Mouse (Mus musculus) kidney, embryonic 15.5 days (tissue): ENCODE data around the gene C2cd2l. TPM values are rescaled to one million over a fixed set of nuclear protein-coding genes. Genes with fewer than 3 reads are reported as not detected.
A peak's percentile ranks its signal among the peaks of the same experiment; 100 is the strongest.
"Not testable (repeated sequence)": the region's sequence is repeated elsewhere in the genome, so short reads cannot be mapped to it uniquely, and the experiment has no call there.

Experiments used
- ATAC-seq: fragments of 200-750 bp; cut with Nextera tagmentation; replicated peaks from 2 replicates; pipeline ENCODE4 v1.8.0; 2017; ENCODE audit warnings: moderate TSS enrichment; ENCODE audit not compliant: low FRiP score
- H3K27ac ChIP-seq: fragments of 300-500 bp; sonication (generic); 2 replicates; pipeline ENCODE4 v1.5.1; 2015; ENCODE audit warnings: mild to moderate bottlenecking, inconsistent platforms
- H3K27me3 ChIP-seq: fragments of 300-500 bp; sonication (generic); 2 replicates; pipeline ENCODE4 v1.6.1; 2015; ENCODE audit warnings: inconsistent platforms
- H3K36me3 ChIP-seq: fragments of 300-500 bp; sonication (generic); 2 replicates; pipeline ENCODE4 v1.6.1; 2015; ENCODE audit warnings: inconsistent platforms
- H3K4me1 ChIP-seq: fragments of 300-500 bp; sonication (generic); 2 replicates; pipeline ENCODE4 v1.6.1; 2015; ENCODE audit warnings: inconsistent platforms
- H3K4me2 ChIP-seq: fragments of 300-500 bp; sonication (generic); 2 replicates; pipeline ENCODE4 v1.6.1; 2015; ENCODE audit warnings: moderate library complexity, mild to moderate bottlenecking, inconsistent platforms
- H3K4me3 ChIP-seq: fragments of 300-500 bp; sonication (generic); replicated peaks from 2 replicates; pipeline ENCODE4 v1.5.1; 2015; ENCODE audit warnings: mild to moderate bottlenecking, inconsistent platforms
- H3K9ac ChIP-seq: fragments of 300-500 bp; sonication (generic); 2 replicates; pipeline ENCODE4 v1.6.1; 2015; ENCODE audit warnings: mild to moderate bottlenecking, inconsistent platforms
- H3K9me3 ChIP-seq: fragments of 300-500 bp; sonication (generic); replicated peaks from 2 replicates; pipeline ENCODE4 v1.6.1; 2016; ENCODE audit warnings: inconsistent platforms
- WGBS: fragments of 180-500 bp; shearing (Covaris S2); methylation state at CpG from one replicate; pipeline ENCODE4 v1.1.7; 2015; ENCODE audit warnings: mixed read lengths; 5-methylcytosine and 5-hydroxymethylcytosine counted together
- polyA plus RNA-seq: library from polyadenylated mRNA; unstranded; fragments of >200 nt; fragmentation: Nextera tagmentation; extraction: Ambion mirVana; gene quantifications from 2 replicates; pipeline ENCODE4 v1.2.1, GENCODE M21; 2015

C2cd2l gene
- polyA plus RNA-seq, 1 experiment from 2014 or later = 8.8 TPM

GRCm38 (mm10) chr9:44335331-44336092, 15.4 kb upstream of the C2cd2l start:
- peak; percentile 19 for ATAC-seq
- Histone ChIP-seq H3K9ac (peak overlapping the region; percentile 93), H3K36me3 (peaks cover 71% of the 10 kb centered on the region), H3K27me3 (no peaks in the 10 kb centered on the region), H3K4me1 (peaks cover 22% of the 10 kb centered on the region), H3K4me2 (peak overlapping the region; percentile 71), H3K27ac (peak overlapping the region; percentile 98), H3K9me3 (no peaks in the 10 kb centered on the region), H3K4me3 (peak overlapping the region; percentile 94)
- WGBS = under 1% methylated on average over 50 of the region's 50 CpGs

GRCm38 (mm10) chr9:44334396-44335330, 14.6 kb upstream of the C2cd2l start, which contains the start of gene H2afx:
Gene H2afx (plus strand): TSS chr9:44334694.
- peaks cover 73% of the 10 kb centered on the region for H3K36me3 ChIP-seq
- H3K4me1 ChIP-seq = peaks cover 22% of the 10 kb centered on the region
- WGBS = under 1% methylated on average over 90 of the region's 91 CpGs
- peak within 1 kb of the TSS; percentile 94 for H3K4me3 ChIP-seq
- H3K9me3 ChIP-seq = no peaks in the 10 kb centered on the region
- no peaks in the 10 kb centered on the region for H3K27me3 ChIP-seq
- H3K27ac ChIP-seq = peak within 1 kb of the TSS; percentile 98
- H3K4me2 ChIP-seq = peak within 1 kb of the TSS; percentile 71
- peak within 1 kb of the TSS; percentile 93 for H3K9ac ChIP-seq
- ATAC-seq = peak; percentile 97

- Histone ChIP-seq H3K27ac (peak overlapping the region; percentile 78), H3K4me1 (peaks cover 23% of the 10 kb centered on the region), H3K27me3 (no peaks in the 10 kb centered on the region), H3K36me3 (peaks cover 72% of the 10 kb centered on the region), H3K4me3 (peak overlapping the region; percentile 94; the same call in 1 of the 2 replicates), H3K4me2 (no peak overlapping the region), H3K9ac (no peak overlapping the region), H3K9me3 (no peaks in the 10 kb centered on the region)
- no peak for ATAC-seq
- 96% methylated on average over 13 of the region's 13 CpGs for WGBS
These were observed 13.0 kb upstream of the C2cd2l start for GRCm38 (mm10) chr9:44332918-44333638.

- H3K9ac ChIP-seq = no peak overlapping the region
- no peak overlapping the region for H3K4me2 ChIP-seq
- H3K27ac ChIP-seq = no peak overlapping the region
- WGBS = 88% methylated on average over 6 of the region's 6 CpGs
- H3K4me1 ChIP-seq = peaks cover 15% of the 10 kb centered on the region
- H3K27me3 ChIP-seq = no peaks in the 10 kb centered on the region
- H3K36me3 ChIP-seq = peaks cover 55% of the 10 kb centered on the region
- no peaks in the 10 kb centered on the region for H3K9me3 ChIP-seq
- no peak for ATAC-seq
- no peak overlapping the region for H3K4me3 ChIP-seq
These were observed 10.7 kb upstream of the C2cd2l start for GRCm38 (mm10) chr9:44330736-44331135.

GRCm38 (mm10) chr9:44327926-44328325, 7.8 kb upstream of the C2cd2l start:
- Histone ChIP-seq H3K4me2 (peak overlapping the region; percentile 76), H3K9me3 (no peaks in the 10 kb centered on the region), H3K36me3 (peaks cover 43% of the 10 kb centered on the region), H3K27ac (peak overlapping the region; percentile 97; the same call in 1 of the 2 replicates), H3K4me1 (peaks cover 17% of the 10 kb centered on the region), H3K27me3 (no peaks in the 10 kb centered on the region), H3K9ac (peak overlapping the region; percentile 93), H3K4me3 (peak overlapping the region; percentile 88)
- 85% methylated on average over 5 of the region's 5 CpGs for WGBS
- no peak for ATAC-seq

GRCm38 (mm10) chr9:44327064-44327711, 7.1 kb upstream of the C2cd2l start:
- under 1% methylated on average over 22 of the region's 22 CpGs for WGBS
- peak overlapping the region; percentile 76 for H3K4me2 ChIP-seq
- peak overlapping the region; percentile 88 for H3K4me3 ChIP-seq
- H3K36me3 ChIP-seq = peaks cover 36% of the 10 kb centered on the region
- H3K9me3 ChIP-seq = no peaks in the 10 kb centered on the region
- peak overlapping the region; percentile 97 for H3K27ac ChIP-seq
- H3K4me1 ChIP-seq = peaks cover 17% of the 10 kb centered on the region
- no peaks in the 10 kb centered on the region for H3K27me3 ChIP-seq
- ATAC-seq = peak; percentile 59
- peak overlapping the region; percentile 93 for H3K9ac ChIP-seq

- peaks cover 17% of the 10 kb centered on the region for H3K4me1 ChIP-seq
- ATAC-seq = peak; percentile 94
- H3K9me3 ChIP-seq = no peaks in the 10 kb centered on the region
- H3K27me3 ChIP-seq = no peaks in the 10 kb centered on the region
- H3K36me3 ChIP-seq = peaks cover 30% of the 10 kb centered on the region
- WGBS = under 1% methylated on average over 38 of the region's 38 CpGs
- H3K27ac ChIP-seq = peak overlapping the region; percentile 97
- H3K4me2 ChIP-seq = peak overlapping the region; percentile 76
- peak overlapping the region; percentile 88 for H3K4me3 ChIP-seq
- peak overlapping the region; percentile 93 for H3K9ac ChIP-seq
These were observed 6.4 kb upstream of the C2cd2l start for GRCm38 (mm10) chr9:44326371-44327063.

- Histone ChIP-seq H3K9ac (peak within 1 kb of the TSS; percentile 93), H3K9me3 (no peaks in the 10 kb centered on the region), H3K4me3 (peak within 1 kb of the TSS; percentile 88), H3K27me3 (no peaks in the 10 kb centered on the region), H3K27ac (peak within 1 kb of the TSS; percentile 97), H3K4me2 (peak within 1 kb of the TSS; percentile 76), H3K4me1 (peaks cover 18% of the 10 kb centered on the region), H3K36me3 (peaks cover 23% of the 10 kb centered on the region)
- peak; percentile 42 for ATAC-seq
- 2% methylated on average over 12 of the region's 12 CpGs for WGBS
These were observed 5.8 kb upstream of the C2cd2l start, which contains the start of gene Dpagt1 for GRCm38 (mm10) chr9:44325768-44326370. Gene Dpagt1 (plus strand): TSS chr9:44326019.

- H3K4me3 ChIP-seq = peak overlapping the region; percentile 88
- ATAC-seq, H3K9ac ChIP-seq: not testable (repeated sequence)
These were observed 5.1 kb upstream of the C2cd2l start for GRCm38 (mm10) chr9:44325032-44325767.

GRCm38 (mm10) chr9:44324147-44324546, 4.1 kb upstream of the C2cd2l start:
- no peak for ATAC-seq
- Histone ChIP-seq H3K4me2 (no peak overlapping the region), H3K27ac (no peak overlapping the region), H3K4me1 (peaks cover 30% of the 10 kb centered on the region), H3K27me3 (no peaks in the 10 kb centered on the region), H3K4me3 (no peak overlapping the region), H3K9me3 (no peaks in the 10 kb centered on the region), H3K36me3 (peaks cover 6% of the 10 kb centered on the region), H3K9ac (no peak overlapping the region)
- 63% methylated on average over 6 of the region's 6 CpGs for WGBS

More at GRCm38 (mm10) chr9:44325032-44325767, 5.1 kb upstream of the C2cd2l start:
- not testable (repeated sequence) for H3K9me3 ChIP-seq, H3K27me3 ChIP-seq
- peaks cover 24% of the 10 kb centered on the region for H3K4me1 ChIP-seq
- peak overlapping the region; percentile 97 for H3K27ac ChIP-seq
- peaks cover 17% of the 10 kb centered on the region for H3K36me3 ChIP-seq
- WGBS = 67% methylated on average over 7 of the region's 8 CpGs
- H3K4me2 ChIP-seq = peak overlapping the region; percentile 76
